Mouse (Mus musculus) fibroblast of lung, adult 2 months (primary cell): ENCODE data around the gene Umps.

ENCODE experiments used
- DNase-seq: peaks from one replicate; pipeline ENCODE4 v3.0.0-alpha.2; 2011; ENCODE audit warnings: low read depth

Umps gene

GRCm38 (mm10) chr16:33954793-33955192 is 12.0 kb downstream of the Umps start:
- no peak for DNase-seq

- DNase-seq = no peak
Observed at GRCm38 (mm10) chr16:33953008-33953407, 13.8 kb downstream of the Umps start.

DNA sequence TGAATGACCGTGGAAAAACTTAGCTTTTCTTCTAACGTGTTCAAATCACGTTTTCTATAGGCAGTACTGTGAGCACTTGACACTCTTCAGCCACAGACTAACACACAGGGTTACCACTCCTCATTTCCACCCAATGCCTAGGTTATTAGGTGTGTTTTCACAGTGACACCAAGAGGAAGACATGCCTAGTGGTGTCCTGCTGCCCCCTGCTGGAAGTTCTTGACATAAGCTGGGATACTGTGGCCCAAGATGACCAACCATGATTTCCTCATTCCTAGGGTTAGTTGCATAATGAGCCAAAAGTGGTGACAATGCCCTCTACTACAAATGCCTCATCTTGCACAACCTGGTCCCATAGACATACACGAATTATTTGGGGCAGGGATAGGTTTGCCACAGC is 16.0 kb downstream of the Umps start:
- DNase-seq = no peak

- no peak for DNase-seq
Observed at GRCm38 (mm10) chr16:33950386-33950785, 16.5 kb downstream of the Umps start.

DNA sequence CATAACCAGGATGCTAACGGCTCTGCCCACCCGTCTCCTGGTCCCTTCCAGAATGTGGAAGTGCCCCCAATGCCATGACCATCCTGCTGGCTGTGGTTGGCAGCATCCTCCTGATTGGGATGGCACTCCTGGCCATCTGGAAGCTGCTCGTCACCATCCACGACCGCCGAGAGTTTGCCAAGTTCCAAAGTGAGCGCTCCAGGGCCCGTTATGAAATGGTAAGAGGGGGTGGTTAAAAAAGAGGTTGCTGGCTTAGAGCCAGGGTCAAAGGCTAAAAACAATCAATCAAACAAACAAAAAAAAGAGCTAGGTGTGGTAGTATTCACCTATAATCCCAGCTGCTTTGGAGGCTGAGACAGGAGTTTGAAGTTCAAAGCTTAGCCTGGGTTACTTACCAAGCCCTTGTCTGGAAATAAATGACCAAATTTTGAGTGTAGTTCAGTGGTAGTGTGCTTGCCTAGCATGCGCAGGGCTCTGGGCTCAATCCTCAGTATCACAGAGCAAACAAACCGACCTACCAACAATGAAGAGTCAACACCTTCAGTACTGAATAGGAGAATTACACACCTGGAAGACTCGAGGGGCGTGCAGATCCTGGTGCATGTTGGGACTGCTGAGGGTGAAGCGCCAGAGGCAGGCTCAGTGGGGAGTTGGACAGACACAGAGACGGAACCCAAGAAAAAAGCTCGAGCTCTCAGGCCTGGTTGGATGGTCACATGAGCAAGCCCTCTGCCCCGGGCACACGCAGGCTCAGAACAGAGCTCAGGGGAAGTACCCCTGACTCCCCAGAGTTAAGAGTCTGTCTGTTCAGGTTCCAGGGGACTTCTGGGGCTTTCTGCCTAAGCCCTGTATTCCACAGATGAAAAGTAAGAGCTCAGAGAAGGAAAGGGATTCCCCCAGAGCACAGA is 18.9 kb downstream of the Umps start:
- no peak for DNase-seq

DNA sequence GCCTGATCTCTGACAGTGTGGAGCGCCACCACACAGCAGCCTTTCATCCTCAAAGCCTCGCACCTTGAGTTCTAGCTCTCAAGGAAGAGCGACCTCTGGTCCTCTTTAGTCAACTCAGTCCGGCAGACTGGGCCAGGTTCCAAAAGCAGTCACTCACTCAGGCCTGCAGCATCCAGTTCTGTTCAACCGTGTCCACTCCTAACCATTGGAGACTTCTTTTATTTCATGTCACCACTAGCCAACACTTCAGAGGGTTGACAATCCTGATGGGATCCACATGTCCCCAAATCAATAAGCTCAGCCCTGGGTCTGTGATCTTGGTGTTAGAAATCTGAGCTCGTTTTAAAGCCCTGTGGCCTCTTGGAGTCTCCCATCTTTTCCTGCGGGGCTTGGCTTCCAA is 20.8 kb downstream of the Umps start:
- DNase-seq = no peak

DNA sequence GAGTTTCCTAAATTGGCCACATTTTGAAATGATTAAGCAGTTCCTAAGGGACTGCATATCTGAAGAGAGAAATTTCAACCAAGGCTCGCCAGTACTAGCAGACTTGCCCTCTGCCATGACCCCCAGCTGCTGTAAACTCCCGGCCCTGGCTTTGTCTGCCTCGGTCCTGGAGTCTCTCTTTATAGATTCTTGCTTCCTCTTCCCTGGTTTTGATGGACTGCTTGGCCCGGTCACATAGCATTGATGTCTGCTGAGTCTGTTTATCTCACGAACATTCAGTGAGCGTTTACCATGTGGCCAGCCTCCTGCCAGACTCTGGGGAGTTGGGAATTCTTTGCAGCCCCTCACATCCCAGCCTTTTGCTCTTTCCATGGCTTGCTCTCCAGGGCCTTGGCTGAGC is 22.1 kb downstream of the Umps start:
- no peak for DNase-seq

- DNase-seq = no peak
Observed at GRCm38 (mm10) chr16:33944126-33944525, 22.7 kb downstream of the Umps start.

- no peak for DNase-seq
Observed at GRCm38 (mm10) chr16:33943388-33943787, 23.4 kb downstream of the Umps start.

GRCm38 (mm10) chr16:33942341-33942740 is 24.5 kb downstream of the Umps start:
- DNase-seq = no peak

DNA sequence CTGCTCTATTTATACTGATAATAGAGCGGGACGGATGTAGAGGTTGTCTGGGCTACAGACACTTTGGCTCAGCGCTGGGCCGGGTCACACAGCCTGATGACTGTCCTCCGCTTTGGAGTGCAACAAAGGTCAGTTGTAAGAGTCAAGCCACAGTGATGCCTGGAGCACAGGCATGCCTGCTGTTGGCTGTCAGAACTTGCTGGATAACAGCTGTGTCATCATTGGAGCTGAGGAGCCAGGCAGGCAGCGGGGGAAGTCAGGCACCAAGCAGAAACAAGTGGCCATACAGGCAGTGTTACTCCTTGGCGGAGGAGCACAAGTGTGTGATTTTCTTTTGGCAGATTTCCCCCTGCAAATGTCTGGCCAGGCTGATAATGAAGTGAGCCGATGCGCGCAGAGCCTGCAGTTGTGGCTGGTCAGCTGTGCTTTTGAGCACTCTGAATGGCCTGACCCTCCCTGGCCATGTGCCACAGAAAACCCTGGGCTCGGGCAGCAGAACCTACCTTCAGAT is 25.5 kb downstream of the Umps start:
- peak; percentile 56 for DNase-seq

DNA sequence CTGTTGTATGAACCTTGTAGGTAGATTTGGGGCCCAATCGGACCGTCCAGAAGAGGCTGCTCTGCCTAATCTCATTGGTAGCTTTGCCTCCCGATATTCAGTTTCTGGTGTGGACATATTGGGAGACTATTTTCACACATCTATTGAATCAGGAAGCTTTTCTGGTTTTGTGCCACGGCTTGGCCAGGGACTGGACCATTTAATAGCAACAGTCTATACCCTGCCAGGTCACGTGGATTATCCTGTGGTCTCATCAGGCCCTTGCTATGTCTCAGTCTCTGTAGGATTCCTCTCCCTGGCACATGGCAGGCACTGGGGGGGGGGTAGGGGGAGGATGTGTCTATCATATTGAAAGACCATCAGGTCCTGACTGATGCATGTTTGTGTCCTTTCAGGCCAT is 26.7 kb downstream of the Umps start:
- DNase-seq = no peak

DNA sequence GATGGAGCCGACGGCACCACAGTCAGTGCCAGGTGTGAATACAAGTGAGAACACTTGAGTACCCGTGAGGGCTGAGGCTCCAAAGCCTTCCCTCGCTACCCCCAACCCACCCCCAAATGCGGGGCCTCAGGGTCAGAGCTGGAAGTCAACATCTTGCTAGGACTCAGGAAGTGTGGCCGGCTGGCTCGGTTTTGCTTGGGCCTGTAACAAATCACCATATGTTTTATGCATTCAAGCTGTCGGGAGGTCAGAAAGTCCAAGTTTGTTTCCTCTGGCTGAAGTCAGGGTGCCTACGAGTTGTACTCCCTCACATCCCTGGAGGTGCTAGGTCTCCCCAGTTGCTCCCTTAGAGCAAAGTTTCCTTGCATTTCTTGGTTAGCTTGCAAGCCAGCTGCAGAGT is 27.2 kb downstream of the Umps start:
- DNase-seq = no peak

DNA sequence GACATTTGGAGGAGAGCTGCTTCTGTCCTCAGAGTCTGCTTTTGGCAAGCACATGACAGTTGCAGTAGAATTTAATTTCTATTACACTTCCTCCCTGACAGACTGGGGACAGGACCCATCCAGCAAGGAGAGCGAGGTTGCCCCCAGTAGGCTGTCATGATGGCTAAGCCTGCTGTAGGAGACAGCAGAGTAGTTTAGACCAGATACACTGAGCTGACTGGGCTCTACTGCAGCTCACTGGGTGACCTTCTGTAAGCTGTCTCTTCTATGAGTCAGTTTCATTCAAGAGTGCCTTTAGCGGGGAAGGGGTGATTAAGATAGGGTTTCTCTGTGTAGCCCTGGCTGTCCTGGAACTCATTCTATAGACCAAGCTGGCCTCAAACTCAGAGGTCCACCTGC is 27.7 kb downstream of the Umps start:
- DNase-seq = no peak

- no peak for DNase-seq
Observed at GRCm38 (mm10) chr16:33938311-33939132, 28.3 kb downstream of the Umps start.

DNA sequence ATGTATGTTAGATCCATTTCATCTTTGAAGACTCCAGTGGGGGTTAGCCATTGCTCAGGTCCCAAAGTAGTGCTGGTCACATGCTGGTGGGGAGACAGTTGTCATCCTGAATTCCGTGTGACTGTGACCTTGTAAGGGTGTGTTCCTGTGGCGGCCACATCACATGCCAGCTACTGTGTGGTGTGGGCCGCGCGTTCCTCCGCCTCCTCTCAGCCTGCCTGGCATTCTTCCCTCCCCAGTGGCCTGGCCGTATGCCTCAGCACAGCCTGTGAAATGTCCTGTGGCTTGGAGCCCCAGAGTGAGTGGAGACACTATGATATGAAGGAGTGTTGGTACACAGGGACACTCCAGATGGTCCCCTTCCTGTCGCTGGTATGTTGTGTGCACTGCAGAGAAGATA is 29.3 kb downstream of the Umps start:
- no peak for DNase-seq

GRCm38 (mm10) chr16:33936885-33937284 is 30.0 kb downstream of the Umps start:
- DNase-seq = no peak

DNA sequence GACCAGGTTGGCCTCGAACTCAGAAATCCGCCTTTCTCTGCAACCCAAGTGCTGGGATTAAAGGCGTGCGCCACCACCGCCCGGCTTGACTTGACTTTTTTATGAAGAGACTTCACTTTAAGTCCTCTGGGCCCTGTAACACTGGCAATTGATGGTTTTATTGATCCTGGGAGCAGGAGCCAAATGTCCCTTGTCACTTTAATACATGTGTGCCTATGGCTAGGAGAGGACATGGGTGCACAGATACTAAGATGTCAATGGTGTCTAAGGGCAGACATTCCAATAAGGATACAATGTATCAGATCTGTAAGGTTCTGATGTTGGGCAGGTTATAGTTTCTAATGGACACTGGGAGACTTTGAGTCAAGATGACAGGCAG is 31.4 kb downstream of the Umps start:
- no peak for DNase-seq

DNA sequence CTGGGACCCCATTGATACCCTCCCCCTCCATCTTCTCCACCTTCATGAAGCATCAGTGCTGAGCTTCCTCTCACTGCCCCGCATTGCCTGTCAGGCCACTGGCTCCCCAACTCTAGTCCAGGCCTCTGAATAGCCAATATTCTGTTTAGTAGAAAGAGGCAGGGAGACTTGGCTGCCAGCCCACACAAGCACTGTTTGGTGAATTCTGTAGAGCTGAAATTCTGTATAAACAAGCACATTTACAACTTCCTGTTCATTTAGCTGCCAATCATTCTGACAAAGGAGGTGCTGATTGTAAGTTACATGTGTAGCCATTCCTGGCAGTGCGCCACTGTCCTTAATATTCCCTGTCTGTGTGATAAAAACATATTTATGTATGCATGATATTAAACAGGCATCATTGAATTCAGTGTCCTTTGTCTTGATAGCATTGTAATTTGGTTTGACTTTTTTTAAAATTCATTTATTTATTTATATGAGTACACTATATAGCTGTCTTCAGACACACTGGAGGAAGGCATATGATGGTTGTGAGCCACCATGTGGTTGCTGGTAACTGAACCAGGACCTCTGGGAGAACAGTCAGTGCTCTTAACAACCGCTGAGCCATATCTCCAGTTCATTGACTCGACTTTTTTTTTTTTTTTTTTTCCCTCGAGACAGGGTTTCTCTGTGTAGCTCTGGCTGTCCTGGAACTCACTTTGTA is 32.0 kb downstream of the Umps start:
- no peak for DNase-seq

DNA sequence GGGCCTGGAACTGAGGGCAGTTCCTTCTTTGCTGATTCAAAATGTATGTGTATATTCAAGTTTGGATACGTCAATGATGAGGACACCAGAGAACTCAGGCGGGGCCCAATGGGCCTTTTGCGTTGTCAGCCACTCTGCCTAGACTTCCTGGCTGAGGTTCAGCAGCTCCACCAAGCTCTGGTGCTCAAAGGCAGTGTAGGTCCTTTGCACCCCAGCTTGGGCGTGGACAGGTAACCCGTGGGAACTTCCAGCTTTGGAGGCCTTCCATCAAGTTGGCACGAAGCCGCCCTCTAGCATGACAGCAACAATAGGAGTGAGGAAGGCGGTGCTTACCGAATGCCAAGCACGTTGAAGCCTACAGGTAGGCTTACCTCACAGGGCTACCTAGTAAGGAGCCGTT is 33.4 kb downstream of the Umps start:
- DNase-seq = no peak

- no peak for DNase-seq
Observed at GRCm38 (mm10) chr16:33932126-33932525, 34.7 kb downstream of the Umps start.

- DNase-seq = no peak
Observed at GRCm38 (mm10) chr16:33931682-33932081, 35.2 kb downstream of the Umps start.
